Mouse (Mus musculus): Measurements from ENCODE around the gene Uvrag.

Uvrag gene

DNA sequence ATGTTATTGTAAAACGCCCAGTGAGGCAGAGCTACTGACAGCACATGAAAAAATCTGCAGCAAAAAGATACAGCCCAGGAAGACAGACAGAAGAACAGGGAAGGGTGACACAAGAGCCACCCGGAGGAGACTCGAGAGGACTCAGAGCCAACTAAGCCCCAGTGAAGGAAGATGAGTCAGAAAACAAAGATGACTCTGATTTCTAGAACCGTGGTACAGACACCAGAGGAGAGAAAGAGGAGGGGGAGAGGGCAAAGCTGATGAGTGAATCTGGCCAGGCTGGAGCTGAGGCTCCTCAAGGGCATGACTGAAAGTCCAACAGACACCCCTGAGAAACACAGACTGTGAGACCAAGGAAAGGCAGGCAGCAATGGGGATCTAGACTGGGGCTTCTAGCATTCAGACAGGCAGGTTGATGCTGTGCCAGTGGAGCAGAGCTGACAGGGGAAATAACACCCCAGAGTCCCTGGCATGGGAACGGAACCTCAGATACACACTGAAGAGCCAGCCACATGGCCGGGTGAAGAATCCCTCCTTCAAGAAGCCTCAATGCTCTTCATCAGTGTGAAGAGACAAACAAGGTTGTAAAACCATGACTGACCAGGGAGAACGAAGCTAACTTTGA is 79.8 kb downstream of the Uvrag start:
- DNase-seq (ENCODE audit: low read depth, low spot score): no peak

DNA sequence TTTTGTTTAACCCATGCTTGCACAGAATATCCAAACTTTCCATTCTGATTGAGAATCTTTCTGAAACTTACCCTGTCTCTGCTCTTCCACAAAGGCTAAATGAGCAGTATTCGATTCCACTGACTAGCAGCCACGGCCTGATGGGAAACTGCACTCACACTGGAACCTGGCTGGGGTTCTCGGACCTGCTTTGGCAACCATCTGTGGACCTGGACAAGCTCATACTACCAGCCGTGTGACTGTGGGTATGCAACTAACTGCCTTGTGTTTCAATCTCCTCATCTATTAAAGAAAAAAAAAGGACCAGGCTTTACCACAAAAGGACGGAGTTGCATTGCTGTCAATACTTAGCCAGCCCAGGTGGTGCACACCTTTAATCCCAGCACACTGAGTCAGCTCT is 80.5 kb downstream of the Uvrag start:
- DNase-seq (ENCODE audit: low read depth, low spot score): no peak

DNA sequence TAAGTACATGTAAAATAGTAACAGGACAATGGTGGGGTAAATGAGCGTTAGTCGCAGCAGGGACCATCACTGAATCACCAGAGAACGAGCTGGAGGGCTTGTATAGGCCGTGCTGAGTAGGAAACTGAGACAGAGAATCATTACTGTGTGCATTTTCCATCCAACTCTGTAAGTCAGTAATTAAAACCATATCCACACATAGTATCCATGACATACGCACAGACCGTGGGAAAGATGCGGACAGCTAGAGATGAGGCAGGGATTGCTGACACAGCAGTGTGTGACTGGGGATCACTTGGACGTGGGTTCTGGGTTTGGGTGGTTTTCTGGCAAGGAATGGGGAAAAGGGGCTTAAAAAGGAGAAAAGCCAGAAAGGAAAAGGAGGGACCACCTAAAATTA is 81.0 kb downstream of the Uvrag start:
- no peak for DNase-seq (ENCODE audit: low read depth, low spot score)

DNA sequence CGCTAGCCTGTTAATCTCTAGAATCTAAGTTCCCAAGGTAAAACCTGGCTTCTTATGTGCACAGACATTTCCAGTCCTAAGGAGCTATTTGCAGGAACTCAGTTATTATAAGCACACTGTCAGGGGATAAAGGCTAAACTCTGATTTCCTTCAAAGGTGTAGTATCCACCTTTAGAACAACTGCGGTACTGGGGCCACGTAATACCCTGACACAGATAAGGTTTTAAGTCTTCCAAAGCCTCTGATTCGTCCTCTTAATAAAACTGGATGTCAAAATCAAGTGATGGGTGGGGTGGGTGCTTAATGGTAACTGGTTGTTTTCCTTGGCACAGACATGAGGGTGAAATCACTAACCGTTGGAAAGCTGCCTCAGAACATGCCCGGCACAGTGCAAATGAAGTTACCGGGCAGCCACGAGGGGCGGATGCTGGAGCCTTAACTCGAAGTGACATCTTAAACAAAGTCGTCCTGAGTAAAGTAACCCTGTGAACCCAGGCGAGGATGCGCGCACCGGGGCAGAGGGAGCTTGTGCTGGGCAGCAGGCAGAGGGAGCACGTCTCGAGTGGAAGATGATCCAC is 83.8 kb downstream of the Uvrag start:
- no peak for DNase-seq (ENCODE audit: low read depth, low spot score)

DNA sequence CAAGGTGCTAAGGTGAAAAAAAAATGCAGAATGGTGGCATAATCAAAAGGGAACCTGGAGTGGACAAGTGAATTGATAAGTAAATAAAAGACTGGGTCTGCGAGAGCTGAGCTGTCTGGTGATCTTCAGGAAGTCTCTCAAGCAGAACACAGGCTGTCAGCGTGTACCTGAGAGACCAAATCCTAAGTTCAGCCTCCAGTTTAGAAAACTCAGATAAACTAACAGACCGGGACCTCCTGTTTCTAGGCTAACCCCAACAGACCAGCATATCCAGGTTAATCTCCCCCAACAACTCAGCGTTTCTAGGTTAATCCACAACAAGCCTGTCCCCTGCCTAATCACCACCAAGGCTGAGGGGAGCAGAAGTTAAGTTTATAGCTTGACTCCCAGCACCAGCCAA is 87.3 kb downstream of the Uvrag start:
- no peak for DNase-seq (ENCODE audit: low read depth, low spot score)

DNA sequence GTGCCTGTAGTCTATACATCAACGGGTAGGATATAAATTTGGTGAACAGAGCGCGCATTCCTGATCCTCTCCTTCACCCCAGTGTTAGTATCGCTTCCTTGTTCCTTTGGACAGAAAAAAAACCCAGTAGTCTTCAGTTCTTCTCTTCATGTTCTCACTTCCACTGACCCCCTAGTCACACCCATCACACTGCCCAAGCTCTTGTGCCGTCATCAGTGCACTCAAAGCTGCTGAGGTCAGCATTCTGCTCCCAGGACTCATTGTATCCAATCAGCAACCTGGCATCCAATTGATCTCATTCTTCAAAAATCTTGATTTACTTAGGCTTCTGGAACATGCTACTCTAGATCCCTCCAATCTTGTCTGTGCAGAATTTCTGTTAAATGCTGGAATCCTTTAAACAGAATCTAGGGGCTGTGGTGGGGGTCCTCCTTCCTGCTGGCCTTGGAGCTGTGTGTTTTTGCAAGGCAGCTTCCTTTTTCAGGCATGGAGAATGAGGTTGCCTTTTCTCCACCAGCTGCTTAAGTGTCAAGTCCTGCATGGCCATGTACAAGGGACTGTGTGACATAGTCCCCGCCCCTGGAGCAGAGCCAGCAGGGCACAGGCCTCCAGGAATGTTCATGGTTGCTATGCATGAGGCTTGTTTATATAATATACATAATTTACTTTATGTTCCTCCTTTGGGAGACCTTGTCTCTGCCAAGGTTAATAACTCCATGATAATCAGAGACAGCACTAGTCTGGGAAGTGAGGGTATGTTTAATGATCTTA is 88.3 kb downstream of the Uvrag start:
- no peak for DNase-seq (ENCODE audit: low read depth, low spot score)

DNA sequence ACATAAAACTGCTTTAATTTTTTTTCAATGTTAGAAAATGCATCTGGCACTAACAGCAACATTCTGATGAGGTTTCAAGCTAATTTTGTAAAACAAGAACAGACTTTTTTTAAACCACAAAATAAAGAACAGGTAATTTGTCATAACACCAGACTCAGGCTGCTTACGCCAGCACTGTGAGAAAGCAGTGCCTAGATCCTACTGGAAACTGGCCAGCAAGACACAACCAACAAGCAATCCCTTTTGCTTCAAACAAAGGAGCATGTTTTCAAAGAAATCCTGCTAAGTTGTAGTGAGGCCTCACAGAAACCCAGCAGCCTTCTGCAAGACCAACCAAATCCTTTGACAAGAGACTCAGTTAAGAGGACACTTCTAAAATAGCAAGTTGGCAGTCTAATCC is 90.1 kb downstream of the Uvrag start:
- DNase-seq (ENCODE audit: low read depth, low spot score): no peak

DNA sequence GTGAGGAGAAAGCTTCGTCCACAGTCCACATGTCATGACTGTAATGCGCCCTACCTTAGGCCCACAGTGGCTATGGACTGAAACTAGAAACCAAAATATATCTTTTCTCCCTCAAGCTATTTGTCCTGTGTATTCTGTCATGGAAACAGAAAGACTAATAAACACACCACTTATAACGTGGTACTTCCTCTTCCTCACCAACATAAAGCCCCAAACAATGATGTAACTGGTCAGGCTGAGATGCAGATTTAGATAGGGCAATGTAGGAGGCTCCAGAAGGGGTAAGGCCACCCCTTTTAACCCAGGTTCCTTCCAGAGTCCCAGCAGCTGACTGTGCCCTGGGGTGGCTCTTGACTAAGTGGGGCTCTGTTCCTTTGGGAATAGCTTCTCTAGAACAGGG is 91.0 kb downstream of the Uvrag start:
- no peak for DNase-seq (ENCODE audit: low read depth, low spot score)

DNA sequence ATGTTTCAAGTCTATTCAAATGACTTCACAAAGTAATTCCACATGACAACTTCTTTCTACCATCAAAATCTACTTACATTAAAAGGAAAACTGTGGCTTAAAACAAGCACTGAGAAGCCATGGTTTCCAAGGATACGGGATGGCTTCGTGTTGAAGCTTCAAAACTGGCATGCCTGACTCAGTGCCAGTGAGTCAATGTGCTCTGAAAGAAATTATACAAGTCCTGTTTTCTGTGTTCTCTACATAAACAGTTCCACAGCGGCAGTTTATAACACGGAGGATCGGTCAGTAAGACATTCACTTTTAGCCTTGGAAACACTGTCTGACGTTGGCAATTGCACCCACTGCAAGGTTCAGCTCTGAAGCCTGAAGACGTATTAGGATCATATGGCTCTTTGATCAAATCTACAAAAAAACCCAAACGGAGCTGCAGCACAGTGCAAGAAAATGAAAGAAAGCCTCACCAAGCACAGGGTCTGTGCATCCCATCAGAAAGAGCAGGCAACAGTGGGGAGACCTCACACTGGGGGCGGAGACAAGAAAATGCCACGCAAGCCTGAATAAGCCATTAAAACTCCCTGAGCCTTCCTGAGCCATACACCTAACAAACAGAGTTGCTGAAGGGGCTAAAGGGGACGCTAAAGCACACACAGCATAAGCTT is 94.3 kb downstream of the Uvrag start:
- no peak for DNase-seq (ENCODE audit: low read depth, low spot score)

DNA sequence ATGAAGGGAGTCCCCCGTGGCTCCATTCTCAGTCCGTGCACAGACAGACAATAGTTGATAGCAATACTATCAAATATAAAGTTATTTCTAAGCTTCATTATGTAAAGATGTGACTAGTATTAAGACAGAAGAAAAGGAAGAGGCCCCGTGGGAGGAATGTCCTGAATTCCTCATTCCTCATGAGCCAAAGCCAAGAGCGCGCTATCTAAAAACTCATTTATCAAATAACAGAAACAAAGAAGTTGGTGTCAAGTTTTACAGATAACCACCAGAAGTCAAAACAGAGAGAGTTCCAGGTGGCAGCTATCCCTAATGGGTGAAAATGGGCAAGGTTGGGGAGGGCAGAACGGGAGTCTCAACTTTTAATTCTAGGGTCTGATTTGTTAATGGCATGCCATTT is 95.4 kb downstream of the Uvrag start:
- DNase-seq (ENCODE audit: low read depth, low spot score): no peak

DNA sequence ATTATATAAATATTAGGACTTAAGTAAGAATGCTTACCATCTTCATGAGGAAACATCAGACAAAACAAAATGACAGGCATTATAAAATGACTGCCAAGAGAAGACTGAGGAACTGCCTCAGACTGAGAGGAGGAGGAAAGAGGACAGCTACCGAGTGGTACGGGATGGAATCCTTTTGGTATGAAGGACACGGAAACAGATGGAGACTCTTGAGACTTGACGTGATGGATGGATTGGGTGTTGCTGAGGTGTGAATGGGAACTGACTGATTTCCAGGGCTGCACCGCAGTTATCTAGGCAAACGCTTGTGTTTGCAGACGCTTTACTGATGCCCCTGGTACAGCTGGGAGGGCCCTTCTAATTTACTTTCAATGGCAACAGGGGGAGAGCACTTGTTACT is 97.0 kb downstream of the Uvrag start:
- DNase-seq (ENCODE audit: low read depth, low spot score): no peak

DNA sequence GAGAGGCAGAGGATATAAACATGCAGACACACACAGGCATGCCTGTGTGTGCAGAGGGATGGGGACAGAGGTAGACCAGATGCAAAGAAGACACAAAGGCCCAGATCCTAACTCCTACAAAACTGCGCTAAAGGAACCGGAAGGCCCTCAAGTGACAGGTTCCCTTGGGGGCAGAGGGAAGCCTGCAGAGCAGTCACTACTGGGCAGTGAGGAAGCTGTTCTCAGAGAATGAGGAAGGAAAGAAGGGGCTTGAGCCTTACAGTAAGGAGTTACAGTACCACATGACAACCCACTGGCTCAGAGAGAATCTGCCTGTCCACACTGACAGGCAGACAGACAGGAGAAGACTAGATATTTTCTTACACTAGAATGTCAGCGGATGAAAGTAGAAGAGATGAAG is 97.6 kb downstream of the Uvrag start:
- no peak for DNase-seq (ENCODE audit: low read depth, low spot score)

DNA sequence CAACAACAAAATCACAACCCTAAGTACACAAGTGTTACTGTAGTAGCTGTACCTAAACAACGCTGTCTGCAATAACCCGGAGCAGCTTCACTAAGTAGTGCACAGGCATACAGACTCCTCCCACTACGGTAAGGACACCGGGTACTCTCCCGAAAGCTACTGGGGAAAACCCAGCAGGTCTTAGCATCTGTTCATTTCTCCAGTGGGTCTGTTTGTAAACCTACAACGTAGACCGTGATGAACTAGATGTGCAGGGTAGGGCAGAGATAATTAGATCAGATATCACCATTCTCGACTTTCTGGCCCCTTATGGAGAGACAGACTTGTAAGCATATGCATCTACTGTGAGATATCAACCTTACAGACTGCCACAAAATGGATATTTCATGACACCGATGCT is 99.1 kb downstream of the Uvrag start:
- peak; percentile 51 for DNase-seq (ENCODE audit: low read depth, low spot score)

DNA sequence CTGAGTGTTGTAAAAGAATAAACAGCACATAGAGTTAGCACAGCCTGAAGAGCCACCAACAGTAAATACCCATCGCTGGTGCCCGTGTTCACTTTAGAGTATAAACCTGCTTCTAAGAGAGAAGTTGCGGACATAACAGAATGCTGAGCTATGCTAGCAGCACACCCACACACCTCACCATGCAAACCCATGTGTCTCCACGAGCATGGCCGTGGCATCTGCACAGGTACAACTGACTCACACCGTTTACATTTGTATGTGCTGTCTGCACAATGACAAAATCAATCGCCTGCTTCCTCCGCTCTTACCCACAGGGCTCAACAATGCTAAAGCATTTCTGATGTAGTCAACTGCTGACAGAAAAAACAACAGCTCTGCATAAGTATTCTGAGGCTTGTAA is 101.0 kb downstream of the Uvrag start:
- DNase-seq (ENCODE audit: low read depth, low spot score): no peak

DNA sequence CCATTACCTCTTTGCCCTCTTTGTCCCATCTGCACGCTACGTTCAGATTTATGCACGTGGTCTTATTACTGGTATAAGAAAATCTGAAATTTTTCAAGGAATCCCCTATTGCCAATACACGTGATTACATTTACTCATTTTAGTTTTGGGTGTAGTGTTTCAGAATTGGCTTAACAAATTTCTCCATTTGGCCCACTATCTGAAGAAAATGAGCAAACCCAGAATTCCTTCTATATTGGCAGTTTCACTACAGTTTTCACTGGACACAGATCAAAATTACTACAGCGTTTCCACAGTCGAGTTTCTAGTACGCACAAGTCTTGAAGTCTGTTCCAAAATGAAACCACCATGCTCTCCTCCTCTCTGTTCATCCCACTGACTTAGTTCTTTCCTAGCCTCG is 104.7 kb downstream of the Uvrag start:
- DNase-seq (ENCODE audit: low read depth, low spot score): no peak

DNA sequence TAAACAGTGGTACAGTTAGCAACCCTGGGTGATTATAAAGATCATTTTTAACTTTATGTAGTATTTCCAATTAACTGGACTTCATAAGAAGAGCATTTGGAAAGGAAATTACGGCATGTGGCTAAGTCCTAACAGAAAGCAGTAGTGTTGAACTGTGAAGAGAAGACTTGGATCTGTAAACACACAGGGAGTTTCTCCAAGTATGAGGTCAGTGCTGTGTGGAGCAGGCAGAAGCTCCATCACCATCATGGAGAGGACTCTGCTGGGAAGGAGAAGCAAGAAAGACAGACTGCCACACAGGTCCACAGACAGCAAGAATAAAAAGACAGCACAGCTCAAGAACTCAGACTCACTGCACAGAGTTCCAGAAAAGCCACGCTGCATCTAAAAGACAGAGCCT is 106.0 kb downstream of the Uvrag start:
- no peak for DNase-seq (ENCODE audit: low read depth, low spot score)

DNA sequence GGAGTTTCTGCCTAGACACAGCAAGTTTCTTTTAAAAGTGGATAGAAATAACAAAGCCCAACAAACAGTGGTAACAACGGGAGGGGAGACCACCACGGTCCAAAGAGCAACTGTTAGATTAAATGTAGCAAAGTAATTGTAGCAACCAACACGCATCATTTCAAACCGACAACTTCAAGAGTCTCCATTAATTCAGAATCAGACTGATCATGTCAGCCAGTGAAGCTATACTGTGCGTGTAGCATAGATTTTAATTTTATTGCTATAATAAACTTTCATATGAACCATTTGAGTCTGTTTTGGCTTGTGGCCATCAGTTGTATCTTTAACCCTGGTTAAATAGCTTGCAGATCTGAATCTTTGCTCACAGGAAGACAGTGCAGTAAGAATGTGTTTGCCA is 107.1 kb downstream of the Uvrag start:
- no peak for DNase-seq (ENCODE audit: low read depth, low spot score)

DNA sequence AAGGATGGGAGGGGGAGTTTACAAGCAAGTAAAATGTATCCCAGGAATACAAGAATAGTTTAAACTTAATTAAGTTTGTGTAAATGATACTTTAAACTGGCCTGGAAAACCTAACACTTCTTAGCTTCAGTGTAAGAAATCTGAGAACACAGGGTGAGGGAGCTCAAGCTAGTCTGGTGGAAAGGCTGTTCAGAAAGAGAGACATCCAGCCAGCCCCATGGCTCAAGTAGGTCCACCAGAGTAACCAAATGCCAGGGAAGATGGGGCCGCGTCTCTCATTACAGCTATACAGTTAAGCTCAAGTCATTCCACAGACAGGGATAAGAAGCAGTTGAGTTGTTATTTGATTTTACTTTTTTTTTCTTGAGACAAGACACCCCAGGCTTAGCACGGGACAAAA is 107.6 kb downstream of the Uvrag start:
- no peak for DNase-seq (ENCODE audit: low read depth, low spot score)

DNA sequence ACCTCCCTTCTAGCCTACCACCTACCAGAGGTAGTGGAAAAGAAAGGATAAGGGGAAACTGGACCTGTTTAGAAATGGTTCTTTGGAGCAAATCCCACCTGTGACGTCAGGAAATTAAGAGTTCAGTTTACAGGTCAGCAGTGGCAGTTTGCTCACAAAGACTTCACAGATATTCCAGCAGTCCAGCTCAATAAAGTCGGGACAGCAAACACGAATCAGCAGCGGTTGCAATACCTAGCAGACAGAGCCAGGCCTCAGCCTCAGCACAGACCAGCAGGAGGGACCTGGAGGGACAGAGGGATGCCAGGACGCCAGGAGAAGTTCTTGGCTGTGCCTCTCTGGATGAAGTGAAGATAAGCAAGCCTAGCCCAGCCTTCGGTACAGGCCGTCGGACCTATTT is 108.9 kb downstream of the Uvrag start:
- no peak for DNase-seq (ENCODE audit: low read depth, low spot score)

DNA sequence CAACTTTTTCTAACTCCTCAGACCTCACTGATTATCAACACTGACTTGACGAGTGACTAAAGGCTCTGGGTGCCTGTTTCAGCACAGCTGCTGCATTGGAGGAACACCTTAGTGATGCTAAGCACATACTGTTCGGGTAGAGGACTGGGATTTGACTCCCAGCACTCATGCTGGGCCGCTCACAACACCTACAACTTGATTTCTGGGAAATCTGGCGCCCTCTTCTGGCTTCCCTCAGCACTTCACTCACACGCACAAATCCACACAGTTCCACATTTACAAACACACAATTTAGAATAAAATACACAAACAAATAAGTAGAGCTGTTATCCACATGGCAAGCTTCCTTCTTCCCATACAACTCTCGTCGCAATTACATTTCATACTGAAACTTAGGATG is 112.8 kb downstream of the Uvrag start:
- DNase-seq (ENCODE audit: low read depth, low spot score): no peak

DNA sequence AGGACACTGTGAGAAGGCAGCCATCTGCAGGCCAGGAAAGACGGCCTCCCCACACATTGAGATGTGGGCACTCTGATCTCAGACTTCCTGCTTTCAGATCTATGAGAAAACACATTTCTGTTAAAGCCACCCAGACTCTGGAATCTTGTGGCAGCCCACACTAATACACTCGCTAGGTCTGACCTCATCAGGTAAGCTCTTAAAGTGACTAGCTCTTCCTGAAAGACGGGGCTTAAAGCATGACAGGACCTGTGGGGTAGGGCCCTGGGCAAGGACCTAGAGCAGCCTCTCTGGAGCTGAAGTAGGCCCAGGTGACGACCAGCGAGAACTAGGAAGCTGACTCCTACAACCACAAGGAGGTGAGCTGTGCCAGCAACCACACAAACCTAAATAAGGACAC is 113.8 kb downstream of the Uvrag start:
- peak; percentile 40 for DNase-seq (ENCODE audit: low read depth, low spot score)

DNA sequence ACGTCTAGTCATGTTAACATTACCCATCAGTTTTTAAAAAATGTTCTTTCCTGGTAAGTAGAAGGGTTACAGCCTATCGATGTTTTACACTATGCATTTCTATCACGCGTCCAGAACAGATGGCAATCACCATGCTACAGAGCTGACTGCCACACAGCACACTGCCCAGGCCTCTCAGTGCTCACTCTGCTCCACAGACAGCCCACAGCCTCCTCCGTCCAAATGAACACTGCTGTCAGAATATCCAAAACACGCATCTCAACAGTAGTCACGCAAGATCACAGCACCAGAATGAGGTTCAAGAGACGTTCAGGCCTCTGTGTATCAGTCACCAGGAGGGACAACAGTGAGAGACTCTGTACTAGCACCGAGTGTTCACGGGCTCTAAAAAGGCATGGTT is 115.0 kb downstream of the Uvrag start:
- DNase-seq (ENCODE audit: low read depth, low spot score): no peak

DNA sequence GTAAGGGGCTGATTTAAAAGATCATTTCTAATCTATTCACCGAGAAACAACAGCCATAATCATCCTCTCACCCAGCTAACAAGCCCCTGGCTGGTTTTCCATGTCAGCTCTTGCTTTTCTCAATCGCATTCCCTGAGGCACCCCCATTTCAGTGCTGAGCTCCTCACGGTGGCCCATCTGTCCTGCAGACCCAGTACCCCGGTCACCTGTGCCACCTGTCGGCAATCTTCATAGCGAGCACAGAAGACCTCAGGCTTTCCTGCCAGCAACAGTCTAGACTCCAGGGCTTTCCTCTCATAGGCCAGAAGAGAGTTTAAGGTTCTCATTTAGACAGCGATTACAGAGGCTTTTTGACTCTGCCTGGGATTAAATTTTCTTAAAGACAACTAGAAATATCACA is 115.7 kb downstream of the Uvrag start:
- no peak for DNase-seq (ENCODE audit: low read depth, low spot score)
